Mouse (Mus musculus) neutrophil, adult 65 days (primary cell): Measurements from ENCODE around the gene Fmo5. TPM values are rescaled to one million over a fixed set of nuclear protein-coding genes. Genes with fewer than 3 reads are reported as not detected.

Experiments used
- total RNA-seq: library from RNA; stranded (reverse); gene quantifications from 2 replicates; pipeline ENCODE4 v1.2.4, GENCODE M21; 2023

Gene Fmo5
- total RNA-seq, result 56.8 and 65.2 TPM in 2 replicates

DNA sequence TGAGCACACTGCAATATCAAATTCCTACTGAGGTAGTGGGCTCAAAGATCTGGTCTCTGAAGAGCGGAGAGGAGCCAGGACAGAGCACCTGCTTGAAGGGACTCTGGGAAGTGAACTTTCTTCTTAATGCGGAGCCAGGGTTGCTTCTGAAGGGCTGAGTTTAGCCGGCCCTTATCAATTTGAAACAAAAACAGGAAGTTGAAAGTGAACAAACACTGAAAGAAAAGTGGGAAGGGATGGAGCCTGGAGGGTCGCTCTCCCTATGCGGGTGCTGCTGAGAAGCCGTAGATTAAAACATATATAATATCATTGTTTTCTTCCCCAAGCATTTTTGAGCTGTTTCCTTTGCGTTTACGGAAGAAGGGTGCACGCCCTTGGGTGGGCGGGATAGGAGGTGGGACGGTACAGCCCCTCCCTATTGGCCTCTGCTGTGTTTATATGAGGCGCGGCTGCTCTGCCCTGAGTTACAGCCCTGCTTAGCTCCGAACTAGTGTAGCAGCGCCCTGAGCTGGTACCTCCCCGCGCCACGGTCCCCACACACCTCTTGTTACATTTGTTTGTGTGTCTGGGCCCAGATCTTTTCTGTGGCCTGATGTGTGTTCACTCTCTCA, at the start of gene Fmo5:
Fmo5 (plus strand) TSS at position 414 of the 611 bp plus-strand sequence.

GRCm38 (mm10) chr3:97609845-97610410, 18.7 kb upstream of the Fmo5 start, which contains the start of gene Chd1l:
Gene Chd1l, minus strand, starts transcription at chr3:97610203.

GRCm38 (mm10) chr3:97657655-97658411, 29.2 kb downstream of the Fmo5 start, which contains the start of gene Prkab2:
Gene Prkab2, plus strand, starts transcription at chr3:97658193.

DNA sequence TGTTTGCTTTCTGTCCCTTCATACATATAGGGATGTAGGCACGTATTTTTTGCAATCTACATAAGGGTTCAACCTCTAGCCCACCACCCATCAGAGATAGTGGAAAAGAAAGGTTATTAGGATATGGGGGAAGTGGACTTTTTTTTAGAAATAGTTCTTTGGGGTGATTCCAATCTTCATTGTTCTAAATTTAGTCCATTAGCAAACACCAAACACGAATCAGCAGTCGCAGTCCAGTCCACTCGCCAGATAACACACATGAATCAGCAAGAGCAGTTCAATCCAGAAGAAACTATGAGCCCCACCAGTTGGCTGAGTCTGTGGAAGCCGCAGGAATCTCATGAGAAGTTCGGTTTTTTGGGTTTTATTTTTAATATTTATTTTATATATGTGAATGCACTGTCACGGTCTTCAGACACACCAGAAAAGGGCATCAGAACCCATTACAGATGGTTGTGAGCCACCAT, 46.1 kb downstream of the Fmo5 start, which contains the start of gene Gm17651:
Gm17651 (minus strand) TSS at position 51 of the 467 bp plus-strand sequence.

Other genes with a start within 250 kb of the Fmo5 start
- gene Olfr1402, start 206.8 kb upstream of the Fmo5 start, total RNA-seq, result not detected in 2 replicates
- 9.3 and 10.5 TPM in 2 replicates for gene Chd1l, start 18.6 kb upstream of the Fmo5 start, total RNA-seq
- 5.8 and 8.3 TPM in 2 replicates for gene Prkab2, start 29.4 kb downstream of the Fmo5 start, total RNA-seq
- not detected in 2 replicates for gene Gm17651, start 45.9 kb downstream of the Fmo5 start, total RNA-seq